Mouse (Mus musculus) kidney, embryonic 16.5 days (tissue): Measurements from ENCODE around the gene Cntd1. TPM values are rescaled to one million over a fixed set of nuclear protein-coding genes. Genes with fewer than 3 reads are reported as not detected.

Experiments
- ATAC-seq: fragments of 200-750 bp; cut with Nextera tagmentation; 2 replicates; pipeline ENCODE4 v1.8.0; 2017; ENCODE audit warnings: moderate TSS enrichment; ENCODE audit not compliant: low FRiP score, low TSS enrichment
- H3K27ac ChIP-seq: fragments of 300-500 bp; sonication (generic); 2 replicates; pipeline ENCODE4 v1.5.1; 2014; ENCODE audit warnings: low read length
- H3K27me3 ChIP-seq: fragments of 300-500 bp; sonication (generic); 2 replicates; pipeline ENCODE4 v1.6.1; 2014; ENCODE audit warnings: low read length, control low read depth, mixed read lengths; ENCODE audit not compliant: insufficient read depth
- H3K36me3 ChIP-seq: fragments of 300-500 bp; sonication (generic); 2 replicates; pipeline ENCODE4 v1.6.1; 2014; ENCODE audit warnings: low read length, control low read depth, mixed read lengths; ENCODE audit not compliant: insufficient read depth
- H3K4me1 ChIP-seq: fragments of 300-500 bp; sonication (generic); 2 replicates; pipeline ENCODE4 v1.6.1; 2014; ENCODE audit warnings: low read length, control low read depth, mixed read lengths; ENCODE audit not compliant: insufficient read depth
- H3K4me2 ChIP-seq: fragments of 300-500 bp; sonication (generic); replicated peaks from 2 replicates; pipeline ENCODE4 v1.6.1; 2014; ENCODE audit warnings: low read depth, low read length
- H3K4me3 ChIP-seq: fragments of 300-500 bp; sonication (generic); 2 replicates; pipeline ENCODE4 v1.5.1; 2014; ENCODE audit warnings: mild to moderate bottlenecking, low read length
- H3K9ac ChIP-seq: fragments of 300-500 bp; sonication (generic); replicated peaks from 2 replicates; pipeline ENCODE4 v1.6.1; 2014; ENCODE audit warnings: low read length
- H3K9me3 ChIP-seq: fragments of 300-500 bp; sonication (generic); 2 replicates; pipeline ENCODE4 v1.6.1; 2016; ENCODE audit warnings: low read length, control low read depth
- WGBS: fragments of 180-500 bp; shearing (Covaris S2); extraction: QIAGEN DNeasy Blood & Tissue Kit; methylation state at CpG from one replicate; pipeline ENCODE4 v1.1.7; 2014; 5-methylcytosine and 5-hydroxymethylcytosine counted together
- polyA plus RNA-seq: library from polyadenylated mRNA; unstranded; fragments of >200 nt; fragmentation: Nextera tagmentation; extraction: Ambion mirVana; gene quantifications from 2 replicates; pipeline ENCODE4 v1.2.1, GENCODE M21; 2015

Gene Cntd1
- polyA plus RNA-seq, 1 experiment from 2014 or later: 1.7 TPM

DNA sequence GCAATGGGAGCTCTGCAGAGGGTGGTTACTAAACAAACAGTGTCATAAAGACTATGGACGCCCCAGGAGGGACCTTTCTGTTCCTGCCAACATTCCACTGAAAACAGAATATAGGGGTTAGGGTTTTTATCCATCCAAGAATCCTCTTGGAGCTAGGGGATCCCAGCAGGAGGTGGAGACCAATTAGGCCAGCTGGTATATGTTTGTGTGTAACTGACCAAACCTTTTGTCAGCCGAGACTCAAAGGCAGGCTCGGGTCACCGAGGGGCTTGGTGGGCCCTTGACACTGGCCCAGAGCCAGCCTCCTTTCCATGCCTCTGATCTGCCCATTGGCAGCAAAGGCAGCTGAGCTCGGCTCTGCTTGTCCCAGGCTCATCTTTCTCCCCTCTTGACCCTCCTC lies 4.1 kb downstream of the Cntd1 start:
- Histone ChIP-seq H3K36me3 (no peaks in the 10 kb centered on the region), H3K27me3 (no peaks in the 10 kb centered on the region), H3K27ac (peak overlapping the region; percentile 59), H3K4me3 (no peak overlapping the region), H3K4me1 (peaks cover 39% of the 10 kb centered on the region), H3K4me2 (no peak overlapping the region), H3K9ac (no peak overlapping the region), H3K9me3 (no peaks in the 10 kb centered on the region)
- WGBS: 9% methylated on average over 5 of the region's 5 CpGs
- ATAC-seq: no peak

DNA sequence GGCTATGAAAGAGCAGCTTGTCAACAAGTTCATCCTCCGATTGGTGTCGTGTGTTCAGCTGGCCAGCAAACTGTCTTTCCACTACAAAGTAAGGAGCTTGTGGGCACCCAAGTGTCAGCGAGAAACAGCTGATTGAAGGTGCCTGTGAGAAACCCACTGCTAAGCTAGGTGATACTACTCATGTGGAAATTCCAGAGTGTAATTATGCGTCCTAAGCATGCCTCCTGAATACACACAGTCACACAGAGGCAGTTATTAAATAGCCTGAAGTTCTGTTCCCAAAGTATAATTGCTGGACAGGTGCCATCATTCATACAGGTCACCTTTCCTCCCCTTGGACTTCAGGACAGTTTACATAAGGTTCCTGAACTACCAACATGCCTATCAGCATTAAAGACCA lies 5.0 kb downstream of the Cntd1 start:
- H3K36me3 ChIP-seq: 0 out of 2 replicates have a peak, but pooled peaks cover 3% of the 10 kb centered on the region
- peaks cover 36% of the 10 kb centered on the region for H3K4me1 ChIP-seq
- H3K4me2 ChIP-seq: no peak overlapping the region
- 37% methylated on average over 4 of the region's 4 CpGs for WGBS
- H3K27ac ChIP-seq: peak overlapping the region; percentile 59
- no peak overlapping the region for H3K4me3 ChIP-seq
- H3K9me3 ChIP-seq: no peaks in the 10 kb centered on the region
- H3K9ac ChIP-seq: peak overlapping the region; percentile 32; the same call in 1 of the 2 replicates
- no peaks in the 10 kb centered on the region for H3K27me3 ChIP-seq
- ATAC-seq: no peak

DNA sequence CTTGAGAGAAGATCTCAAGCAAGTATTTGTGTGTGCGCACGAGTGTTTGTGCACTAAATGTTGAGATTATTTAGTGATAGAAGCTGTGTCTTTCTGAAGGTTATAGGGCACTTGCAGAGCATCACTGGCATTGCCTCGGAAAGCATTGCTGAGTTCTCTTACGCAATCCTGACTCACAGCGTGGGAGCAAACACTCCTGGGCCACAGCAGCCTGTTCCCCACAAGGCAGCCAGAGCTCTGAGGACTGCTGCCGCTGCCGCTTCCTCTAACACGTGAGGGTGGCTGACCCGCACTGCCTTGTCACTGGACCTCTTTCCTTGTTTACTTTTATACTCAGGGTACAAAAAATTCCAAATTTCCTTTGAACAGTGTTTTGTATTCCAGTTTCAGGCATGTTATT lies 8.5 kb downstream of the Cntd1 start:
- H3K4me3 ChIP-seq: no peak overlapping the region
- WGBS: 83% methylated on average over 9 of the region's 9 CpGs
- no peak for ATAC-seq
- no peak overlapping the region for H3K9ac ChIP-seq
- H3K4me2 ChIP-seq: no peak overlapping the region
- no peaks in the 10 kb centered on the region for H3K9me3 ChIP-seq
- H3K36me3 ChIP-seq: peaks cover 32% of the 10 kb centered on the region
- no peak overlapping the region for H3K27ac ChIP-seq
- H3K27me3 ChIP-seq: no peaks in the 10 kb centered on the region
- peaks cover 19% of the 10 kb centered on the region for H3K4me1 ChIP-seq

DNA sequence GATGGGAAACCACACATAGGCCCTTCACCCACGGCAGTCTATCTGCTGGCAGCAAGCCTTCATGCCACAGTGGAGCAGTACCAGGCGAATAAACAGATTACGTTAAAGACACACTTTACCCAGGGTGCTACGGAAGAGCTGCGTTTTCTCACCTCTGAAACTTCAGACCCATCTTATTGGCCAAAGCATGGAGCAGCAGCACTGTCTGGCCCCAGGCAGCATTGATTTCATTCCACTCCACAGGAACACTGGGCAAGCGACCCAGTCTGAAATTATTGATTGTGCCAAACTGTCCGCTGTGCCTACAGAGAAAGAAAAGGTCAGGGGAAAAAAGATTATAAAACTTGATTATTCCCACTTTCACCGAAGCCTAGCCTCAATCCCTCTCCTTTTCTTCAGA lies 12.4 kb downstream of the Cntd1 start:
- H3K9ac ChIP-seq: no peak overlapping the region
- no peak for ATAC-seq
- H3K36me3 ChIP-seq: peaks cover 54% of the 10 kb centered on the region
- no peak overlapping the region for H3K27ac ChIP-seq
- no peak overlapping the region for H3K4me3 ChIP-seq
- 96% methylated on average over 8 of the region's 8 CpGs for WGBS
- no peaks in the 10 kb centered on the region for H3K27me3 ChIP-seq
- no peak overlapping the region for H3K4me2 ChIP-seq
- no peaks in the 10 kb centered on the region for H3K4me1 ChIP-seq
- H3K9me3 ChIP-seq: no peaks in the 10 kb centered on the region

DNA sequence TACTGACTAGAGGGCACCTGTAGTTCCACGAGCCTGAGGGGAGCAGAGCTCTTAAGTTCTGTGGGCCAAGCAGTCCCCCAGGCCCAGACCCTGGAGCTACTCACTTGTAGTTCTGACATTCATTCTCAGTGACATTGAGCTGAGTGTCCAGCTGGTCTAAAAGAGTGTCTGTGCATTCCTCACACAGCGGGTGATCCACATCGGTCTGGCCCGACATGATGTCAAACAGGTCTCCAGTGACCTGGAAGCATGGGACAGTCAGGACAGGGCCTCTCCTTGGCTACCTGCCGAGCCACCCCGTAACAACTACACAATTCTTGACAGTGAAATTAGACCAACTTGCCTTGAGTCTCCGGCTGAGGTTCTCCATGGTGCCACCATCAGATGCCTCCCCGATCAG lies 16.4 kb downstream of the Cntd1 start:
- Histone ChIP-seq H3K9me3 (no peaks in the 10 kb centered on the region), H3K9ac (no peak overlapping the region), H3K27ac (no peak overlapping the region), H3K4me1 (no peaks in the 10 kb centered on the region), H3K4me2 (no peak overlapping the region), H3K36me3 (peaks cover 51% of the 10 kb centered on the region), H3K27me3 (no peaks in the 10 kb centered on the region), H3K4me3 (no peak overlapping the region)
- no peak for ATAC-seq
- 95% methylated on average over 8 of the region's 8 CpGs for WGBS

DNA sequence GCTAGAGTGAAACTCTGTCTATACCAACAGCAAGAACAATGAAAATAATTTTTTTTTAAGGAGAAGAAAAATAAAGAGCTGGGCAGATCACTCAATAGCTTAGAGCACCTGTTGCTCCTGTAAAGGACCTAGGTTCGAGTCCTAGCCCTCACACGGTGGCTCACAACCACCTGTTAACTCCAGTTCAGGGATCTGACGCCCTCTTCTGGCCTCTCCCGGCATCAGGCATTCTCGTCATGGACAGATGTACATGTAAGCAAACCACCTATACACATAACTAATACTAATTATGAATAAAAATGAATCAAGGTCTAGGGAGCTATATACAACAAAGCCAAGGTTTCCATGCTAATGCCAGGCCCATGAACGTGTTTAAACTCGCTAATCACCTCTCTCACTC lies 22.1 kb downstream of the Cntd1 start:
- H3K9ac ChIP-seq: peak overlapping the region; percentile 82
- peak overlapping the region; percentile 97 for H3K4me2 ChIP-seq
- H3K4me3 ChIP-seq: peak overlapping the region; percentile 76
- ATAC-seq: no peak
- H3K4me1 ChIP-seq: peaks cover 11% of the 10 kb centered on the region
- peaks cover 12% of the 10 kb centered on the region; the same call in 1 of the 2 replicates for H3K36me3 ChIP-seq
- H3K9me3 ChIP-seq: no peaks in the 10 kb centered on the region
- no peaks in the 10 kb centered on the region for H3K27me3 ChIP-seq
- WGBS: 71% methylated on average over 7 of the region's 7 CpGs
- no peak overlapping the region for H3K27ac ChIP-seq

DNA sequence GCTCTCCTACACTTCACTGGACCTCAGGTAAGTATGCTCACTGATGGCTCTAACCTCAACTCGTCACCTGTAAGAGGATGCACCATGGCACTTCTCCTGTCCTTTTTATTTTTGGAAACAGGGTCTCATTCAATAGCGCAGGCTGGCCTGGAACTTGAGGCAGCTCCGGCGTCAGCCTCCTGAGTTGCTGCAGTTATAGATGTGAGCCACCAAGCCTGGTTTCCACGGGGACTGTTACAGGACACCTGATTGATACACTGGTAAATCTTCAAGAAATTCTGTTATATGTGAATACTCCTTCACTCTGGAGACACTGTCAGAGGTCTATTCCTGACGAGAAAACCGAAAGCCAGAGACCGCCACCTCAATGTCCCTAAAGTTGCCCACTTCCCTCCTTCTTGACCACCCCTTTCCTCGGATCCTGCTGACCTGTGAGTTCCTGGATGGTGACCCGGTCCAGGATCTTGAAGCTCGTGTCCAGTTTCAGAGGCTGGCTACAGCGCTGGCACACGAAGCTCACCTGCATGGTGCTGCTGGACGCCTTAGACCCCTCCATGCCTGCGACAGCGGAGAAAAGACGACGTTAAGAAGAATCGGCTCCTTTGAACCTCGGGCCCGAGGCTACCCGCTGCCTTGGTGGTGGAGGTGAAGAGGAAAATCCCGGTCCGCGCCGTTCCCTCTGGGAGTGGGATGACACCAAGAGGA lies 22.6 kb downstream of the Cntd1 start:
- Histone ChIP-seq H3K27me3 (no peaks in the 10 kb centered on the region), H3K4me1 (peaks cover 11% of the 10 kb centered on the region), H3K9ac (peak overlapping the region; percentile 82), H3K4me3 (peak overlapping the region; percentile 76), H3K4me2 (peak overlapping the region; percentile 97), H3K27ac (peak overlapping the region; percentile 32; the same call in 1 of the 2 replicates), H3K9me3 (no peaks in the 10 kb centered on the region), H3K36me3 (peaks cover 12% of the 10 kb centered on the region; the same call in 1 of the 2 replicates)
- peak; percentile 55 for ATAC-seq
- WGBS: 12% methylated on average over 26 of the region's 26 CpGs

DNA sequence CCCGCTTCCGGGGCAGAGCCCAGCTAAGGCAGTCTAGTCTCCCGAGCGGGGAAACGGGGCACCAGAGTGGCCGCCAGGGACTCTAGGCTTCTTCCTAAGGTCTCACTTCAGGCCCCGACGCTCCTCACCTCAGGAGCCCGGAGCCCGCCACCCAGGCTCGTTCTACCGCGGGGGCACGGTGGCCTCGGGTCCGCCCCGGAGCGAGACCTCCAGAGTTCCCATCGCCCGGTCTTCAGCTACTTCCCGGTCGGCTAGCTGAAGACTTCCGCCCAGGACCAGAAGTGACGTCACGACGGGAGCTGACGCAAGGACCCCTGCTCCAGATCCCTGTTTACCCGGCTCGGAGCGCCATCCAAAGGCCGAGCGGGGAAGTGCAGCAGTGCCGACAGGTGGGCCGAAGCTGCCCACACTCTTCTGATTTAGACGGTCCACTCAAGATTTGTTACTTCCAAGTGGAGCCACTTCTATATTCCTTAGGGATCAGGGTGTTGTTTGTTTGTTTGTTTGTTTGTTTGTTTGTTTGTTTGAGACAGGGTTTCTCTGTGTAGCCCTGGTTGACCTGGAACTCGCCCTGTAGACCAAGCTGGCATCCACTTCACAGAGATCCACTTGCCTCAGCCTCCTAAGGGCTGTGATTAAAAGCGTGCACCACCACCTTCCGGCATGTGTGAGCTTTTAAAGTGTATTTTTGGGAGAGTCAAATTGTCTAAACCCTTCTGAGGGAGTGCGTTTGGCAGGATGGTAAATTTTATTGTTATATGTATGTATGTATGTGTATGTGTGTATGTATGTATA lies 23.4 kb downstream of the Cntd1 start, which contains the start of gene Becn1:
Gene Becn1 (minus strand): TSS at position 283 of the 795 bp plus-strand sequence.
- Histone ChIP-seq H3K27me3 (no peaks in the 10 kb centered on the region), H3K36me3 (peaks cover 12% of the 10 kb centered on the region; the same call in 1 of the 2 replicates), H3K27ac (peak within 1 kb of the TSS; percentile 32; the same call in 1 of the 2 replicates), H3K4me3 (peak within 1 kb of the TSS; percentile 76), H3K9me3 (no peaks in the 10 kb centered on the region), H3K4me2 (peak within 1 kb of the TSS; percentile 97), H3K4me1 (peaks cover 11% of the 10 kb centered on the region), H3K9ac (peak within 1 kb of the TSS; percentile 82)
- WGBS: 6% methylated on average over 39 of the region's 39 CpGs
- peak; percentile 95 for ATAC-seq

DNA sequence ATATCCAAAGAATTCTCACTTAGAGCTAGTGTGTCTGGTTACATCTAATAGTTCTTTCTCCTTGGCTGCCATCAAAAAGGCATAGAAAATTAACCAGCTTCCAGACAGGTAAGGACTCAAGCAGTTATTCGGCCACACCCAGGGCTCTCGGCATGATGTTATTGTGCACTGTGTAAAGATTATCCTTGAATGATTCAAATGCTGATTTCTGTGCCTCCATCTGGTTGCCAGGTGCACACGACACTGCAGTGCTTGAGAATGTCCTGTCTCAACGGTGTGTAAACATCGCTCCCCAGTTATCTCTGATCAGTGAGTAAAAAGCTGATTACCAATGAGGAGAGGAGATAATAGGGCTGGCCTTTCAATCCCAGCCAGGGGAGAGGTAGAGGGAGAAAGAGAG lies 28.9 kb downstream of the Cntd1 start:
- ATAC-seq: no peak
- Histone ChIP-seq H3K9ac (no peak overlapping the region), H3K27me3 (no peaks in the 10 kb centered on the region), H3K4me3 (no peak overlapping the region), H3K27ac (no peak overlapping the region), H3K9me3 (no peaks in the 10 kb centered on the region), H3K4me2 (no peak overlapping the region), H3K4me1 (no peaks in the 10 kb centered on the region), H3K36me3 (no peaks in the 10 kb centered on the region)
- WGBS: 46% methylated on average over 5 of the region's 5 CpGs

DNA sequence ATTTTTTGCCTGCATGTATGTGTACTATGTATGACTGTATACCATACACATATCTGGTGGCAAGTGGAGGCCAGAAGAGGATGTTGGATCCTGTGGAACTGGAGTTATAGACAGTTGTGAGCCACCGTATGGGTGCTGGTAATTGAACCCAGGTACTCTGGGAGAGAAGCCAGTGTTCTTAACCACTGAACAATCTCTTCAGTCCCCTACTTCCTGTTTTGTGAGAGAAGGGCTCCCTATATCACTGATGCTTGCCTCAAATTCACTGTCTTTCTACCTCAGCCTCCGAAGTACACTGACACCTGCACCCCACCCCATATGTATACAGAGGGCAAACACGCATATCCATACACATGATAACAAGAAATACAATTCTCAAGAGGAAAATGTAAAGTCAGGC lies 32.3 kb downstream of the Cntd1 start:
- H3K36me3 ChIP-seq: no peaks in the 10 kb centered on the region
- no peak for ATAC-seq
- H3K4me2 ChIP-seq: no peak overlapping the region
- H3K27me3 ChIP-seq: no peaks in the 10 kb centered on the region
- H3K27ac ChIP-seq: no peak overlapping the region
- H3K4me3 ChIP-seq: no peak overlapping the region
- no peak overlapping the region for H3K9ac ChIP-seq
- no peaks in the 10 kb centered on the region for H3K4me1 ChIP-seq
- 86% methylated on average over 3 of the region's 3 CpGs for WGBS
- H3K9me3 ChIP-seq: no peaks in the 10 kb centered on the region
